Mouse (Mus musculus) lung, postnatal 25 days (tissue): Measurements from ENCODE around the gene Vmn2r117.
"Not testable (repeated sequence)": the region's sequence is repeated elsewhere in the genome, so short reads cannot be mapped to it uniquely, and the experiment has no call there.

Experiments
- DNase-seq: peaks from one replicate; pipeline ENCODE4 v3.0.0; 2022; ENCODE audit warnings: low spot score

Vmn2r117 gene

GRCm38 (mm10) chr17:23479599-23479998 lies at the start of gene Vmn2r117:
TSS of gene Vmn2r117 (minus strand) at chr17:23479699.
- DNase-seq, result not testable (repeated sequence)

- not testable (repeated sequence) for DNase-seq
Observed at GRCm38 (mm10) chr17:23522941-23523732, 43.6 kb upstream of the Vmn2r117 start.

GRCm38 (mm10) chr17:23518701-23519423 lies 39.4 kb upstream of the Vmn2r117 start:
- DNase-seq, result no peak

- DNase-seq, result no peak
Observed at GRCm38 (mm10) chr17:23433150-23433679, 46.3 kb downstream of the Vmn2r117 start.
